Mouse (Mus musculus): ENCODE results near the gene Tekt3. TPM values are rescaled to one million over a fixed set of nuclear protein-coding genes. Genes with fewer than 3 reads are reported as not detected.

Tekt3 gene
- polyA plus RNA-seq, 1 experiment from 2014 or later: not detected

GRCm38 (mm10) chr11:63124316-63124715, 62.9 kb downstream of the Tekt3 start:
- Histone ChIP-seq H3K36me3 (ENCODE audit: control insufficient read depth, insufficient read depth, low read length) (no peaks in the 10 kb centered on the region), H3K4me2 (ENCODE audit: low read length) (no peak overlapping the region), H3K4me3 (replicated peaks; ENCODE audit: low read depth, low read length) (no peak overlapping the region), H3K4me1 (ENCODE audit: control insufficient read depth, insufficient read depth, low read length) (no peaks in the 10 kb centered on the region), H3K27ac (replicated peaks; ENCODE audit: low read depth, low read length) (no peak overlapping the region), H3K9ac (replicated peaks; ENCODE audit: low read length) (no peak overlapping the region), H3K27me3 (ENCODE audit: control insufficient read depth, insufficient read depth, low read length) (no peaks in the 10 kb centered on the region), H3K9me3 (ENCODE audit: control insufficient read depth, low read length) (no peaks in the 10 kb centered on the region)
- no peak for ATAC-seq (ENCODE audit: low FRiP score, low TSS enrichment)
- no peak for DNase-seq
- 5% methylated on average over 4 of the region's 4 CpGs for WGBS

- H3K4me1 ChIP-seq (ENCODE audit: control insufficient read depth, insufficient read depth, low read length): no peaks in the 10 kb centered on the region
- DNase-seq (no peak), ATAC-seq (ENCODE audit: low FRiP score, low TSS enrichment) (no peak)
- no peak overlapping the region for H3K27ac ChIP-seq (replicated peaks; ENCODE audit: low read depth, low read length)
- H3K36me3 ChIP-seq (ENCODE audit: control insufficient read depth, insufficient read depth, low read length): no peaks in the 10 kb centered on the region
- H3K27me3 ChIP-seq (ENCODE audit: control insufficient read depth, insufficient read depth, low read length): peaks cover 8% of the 10 kb centered on the region
- H3K4me2 ChIP-seq (ENCODE audit: low read length): no peak overlapping the region
- 82% methylated on average over 5 of the region's 5 CpGs for WGBS
- no peaks in the 10 kb centered on the region for H3K9me3 ChIP-seq (ENCODE audit: control insufficient read depth, low read length)
- H3K9ac ChIP-seq (replicated peaks; ENCODE audit: low read length): no peak overlapping the region
- H3K4me3 ChIP-seq (replicated peaks; ENCODE audit: low read depth, low read length): no peak overlapping the region
These were observed 64.5 kb downstream of the Tekt3 start for GRCm38 (mm10) chr11:63125832-63126456.

GRCm38 (mm10) chr11:63126976-63127375, 65.5 kb downstream of the Tekt3 start:
- Histone ChIP-seq H3K9me3 (ENCODE audit: control insufficient read depth, low read length) (no peaks in the 10 kb centered on the region), H3K4me2 (ENCODE audit: low read length) (no peak overlapping the region), H3K9ac (replicated peaks; ENCODE audit: low read length) (no peak overlapping the region), H3K4me1 (ENCODE audit: control insufficient read depth, insufficient read depth, low read length) (peaks cover 8% of the 10 kb centered on the region; the same call in 1 of the 2 replicates), H3K27me3 (ENCODE audit: control insufficient read depth, insufficient read depth, low read length) (peaks cover 19% of the 10 kb centered on the region), H3K36me3 (ENCODE audit: control insufficient read depth, insufficient read depth, low read length) (no peaks in the 10 kb centered on the region), H3K4me3 (replicated peaks; ENCODE audit: low read depth, low read length) (no peak overlapping the region), H3K27ac (replicated peaks; ENCODE audit: low read depth, low read length) (no peak overlapping the region)
- DNase-seq (no peak), ATAC-seq (ENCODE audit: low FRiP score, low TSS enrichment) (no peak)
- 75% methylated on average over 8 of the region's 8 CpGs for WGBS

- no peak for DNase-seq
- WGBS: 80% methylated on average over 4 of the region's 4 CpGs
These were observed 66.1 kb downstream of the Tekt3 start for GRCm38 (mm10) chr11:63127513-63127912.

GRCm38 (mm10) chr11:63128784-63129183, 67.3 kb downstream of the Tekt3 start, which contains the start of gene Pmp22:
TSS of gene Pmp22 (plus strand) at chr11:63128982.
- WGBS: 69% methylated on average over 2 of the region's 2 CpGs
- Histone ChIP-seq H3K27ac (replicated peaks; ENCODE audit: low read depth, low read length) (no peak within 1 kb of the TSS), H3K36me3 (ENCODE audit: control insufficient read depth, insufficient read depth, low read length) (no peaks in the 10 kb centered on the region), H3K9me3 (ENCODE audit: control insufficient read depth, low read length) (no peaks in the 10 kb centered on the region), H3K4me2 (ENCODE audit: low read length) (no peak within 1 kb of the TSS), H3K4me3 (replicated peaks; ENCODE audit: low read depth, low read length) (no peak within 1 kb of the TSS), H3K4me1 (ENCODE audit: control insufficient read depth, insufficient read depth, low read length) (peaks cover 17% of the 10 kb centered on the region), H3K27me3 (ENCODE audit: control insufficient read depth, insufficient read depth, low read length) (peaks cover 37% of the 10 kb centered on the region), H3K9ac (replicated peaks; ENCODE audit: low read length) (no peak within 1 kb of the TSS)
- DNase-seq: no peak
- no peak for ATAC-seq (ENCODE audit: low FRiP score, low TSS enrichment)

More at GRCm38 (mm10) chr11:63127513-63127912, 66.1 kb downstream of the Tekt3 start:
- Histone ChIP-seq H3K9me3 (ENCODE audit: control insufficient read depth, low read length) (no peaks in the 10 kb centered on the region), H3K9ac (replicated peaks; ENCODE audit: low read length) (no peak overlapping the region), H3K36me3 (ENCODE audit: control insufficient read depth, insufficient read depth, low read length) (no peaks in the 10 kb centered on the region), H3K4me3 (replicated peaks; ENCODE audit: low read depth, low read length) (no peak overlapping the region), H3K27ac (replicated peaks; ENCODE audit: low read depth, low read length) (no peak overlapping the region), H3K27me3 (ENCODE audit: control insufficient read depth, insufficient read depth, low read length) (peaks cover 24% of the 10 kb centered on the region), H3K4me2 (ENCODE audit: low read length) (no peak overlapping the region), H3K4me1 (ENCODE audit: control insufficient read depth, insufficient read depth, low read length) (peaks cover 14% of the 10 kb centered on the region)
- no peak for ATAC-seq (ENCODE audit: low FRiP score, low TSS enrichment)

- Histone ChIP-seq H3K4me3 (replicated peaks; ENCODE audit: low read depth, low read length) (no peak overlapping the region), H3K27me3 (ENCODE audit: control insufficient read depth, insufficient read depth, low read length) (peaks cover 42% of the 10 kb centered on the region), H3K9me3 (ENCODE audit: control insufficient read depth, low read length) (no peaks in the 10 kb centered on the region), H3K27ac (replicated peaks; ENCODE audit: low read depth, low read length) (no peak overlapping the region), H3K9ac (replicated peaks; ENCODE audit: low read length) (no peak overlapping the region), H3K36me3 (ENCODE audit: control insufficient read depth, insufficient read depth, low read length) (no peaks in the 10 kb centered on the region), H3K4me1 (ENCODE audit: control insufficient read depth, insufficient read depth, low read length) (peaks cover 17% of the 10 kb centered on the region), H3K4me2 (ENCODE audit: low read length) (no peak overlapping the region)
- DNase-seq (no peak), ATAC-seq (ENCODE audit: low FRiP score, low TSS enrichment) (no peak)
- WGBS: 66% methylated on average over 9 of the region's 9 CpGs
These were observed 67.9 kb downstream of the Tekt3 start for GRCm38 (mm10) chr11:63129375-63129774.

- DNase-seq (no peak), ATAC-seq (ENCODE audit: low FRiP score, low TSS enrichment) (no peak)
- peaks cover 17% of the 10 kb centered on the region for H3K4me1 ChIP-seq (ENCODE audit: control insufficient read depth, insufficient read depth, low read length)
- no peak overlapping the region for H3K4me2 ChIP-seq (ENCODE audit: low read length)
- no peak overlapping the region for H3K9ac ChIP-seq (replicated peaks; ENCODE audit: low read length)
- no peak overlapping the region for H3K4me3 ChIP-seq (replicated peaks; ENCODE audit: low read depth, low read length)
- no peak overlapping the region for H3K27ac ChIP-seq (replicated peaks; ENCODE audit: low read depth, low read length)
- no peaks in the 10 kb centered on the region for H3K36me3 ChIP-seq (ENCODE audit: control insufficient read depth, insufficient read depth, low read length)
- H3K27me3 ChIP-seq (ENCODE audit: control insufficient read depth, insufficient read depth, low read length): peaks cover 43% of the 10 kb centered on the region
- H3K9me3 ChIP-seq (ENCODE audit: control insufficient read depth, low read length): no peaks in the 10 kb centered on the region
- WGBS: 66% methylated on average over 12 of the region's 12 CpGs
These were observed 68.4 kb downstream of the Tekt3 start for GRCm38 (mm10) chr11:63129840-63130239.

GRCm38 (mm10) chr11:63130497-63130896, 69.0 kb downstream of the Tekt3 start:
- Histone ChIP-seq H3K4me2 (ENCODE audit: low read length) (no peak overlapping the region; the same call in 1 of the 2 replicates), H3K4me1 (ENCODE audit: control insufficient read depth, insufficient read depth, low read length) (peaks cover 17% of the 10 kb centered on the region), H3K4me3 (replicated peaks; ENCODE audit: low read depth, low read length) (no peak overlapping the region), H3K27me3 (ENCODE audit: control insufficient read depth, insufficient read depth, low read length) (peaks cover 43% of the 10 kb centered on the region), H3K36me3 (ENCODE audit: control insufficient read depth, insufficient read depth, low read length) (no peaks in the 10 kb centered on the region), H3K9ac (replicated peaks; ENCODE audit: low read length) (no peak overlapping the region), H3K9me3 (ENCODE audit: control insufficient read depth, low read length) (no peaks in the 10 kb centered on the region), H3K27ac (replicated peaks; ENCODE audit: low read depth, low read length) (no peak overlapping the region)
- no peak for ATAC-seq (ENCODE audit: low FRiP score, low TSS enrichment)
- peak; percentile 51 for DNase-seq
- WGBS: 51% methylated on average over 8 of the region's 8 CpGs

GRCm38 (mm10) chr11:63131001-63131692, 69.7 kb downstream of the Tekt3 start:
- H3K27ac ChIP-seq (replicated peaks; ENCODE audit: low read depth, low read length): no peak overlapping the region
- H3K27me3 ChIP-seq (ENCODE audit: control insufficient read depth, insufficient read depth, low read length): peaks cover 43% of the 10 kb centered on the region
- DNase-seq: no peak
- 4% methylated on average over 33 of the region's 33 CpGs for WGBS
- no peak overlapping the region for H3K9ac ChIP-seq (replicated peaks; ENCODE audit: low read length)
- H3K4me1 ChIP-seq (ENCODE audit: control insufficient read depth, insufficient read depth, low read length): peaks cover 17% of the 10 kb centered on the region
- ATAC-seq (ENCODE audit: low FRiP score, low TSS enrichment): no peak
- no peaks in the 10 kb centered on the region for H3K36me3 ChIP-seq (ENCODE audit: control insufficient read depth, insufficient read depth, low read length)
- peak overlapping the region; percentile 48 for H3K4me3 ChIP-seq (replicated peaks; ENCODE audit: low read depth, low read length)
- H3K4me2 ChIP-seq (ENCODE audit: low read length): peak overlapping the region; percentile 96
- H3K9me3 ChIP-seq (ENCODE audit: control insufficient read depth, low read length): no peaks in the 10 kb centered on the region
